Mouse (Mus musculus) forebrain, embryonic 11.5 days (tissue): ENCODE results near the gene Zfp771. TPM values are rescaled to one million over a fixed set of nuclear protein-coding genes. Genes with fewer than 3 reads are reported as not detected.

Source experiments
- ATAC-seq: fragments of 200-750 bp; cut with Nextera tagmentation; replicated peaks from 2 replicates; pipeline ENCODE4 v1.8.0; 2017; ENCODE audit warnings: moderate TSS enrichment; ENCODE audit not compliant: low FRiP score
- DNase-seq: peaks from one replicate; pipeline ENCODE4 v3.0.0-alpha.2; 2017; ENCODE audit warnings: low spot score
- H3K27ac ChIP-seq: fragments of 300-500 bp; sonication (generic); 2 replicates; pipeline ENCODE4 v1.5.1; 2014; ENCODE audit warnings: low read depth, low read length
- H3K27me3 ChIP-seq: fragments of 300-500 bp; sonication (generic); 2 replicates; pipeline ENCODE4 v1.6.1; 2014; ENCODE audit warnings: mild to moderate bottlenecking, low read length, mixed read lengths; ENCODE audit not compliant: control insufficient read depth, insufficient read depth
- H3K36me3 ChIP-seq: fragments of 300-500 bp; sonication (generic); 2 replicates; pipeline ENCODE4 v1.6.1; 2014; ENCODE audit warnings: mild to moderate bottlenecking, low read length, moderate library complexity, mixed read lengths; ENCODE audit not compliant: control insufficient read depth, insufficient read depth
- H3K4me1 ChIP-seq: fragments of 300-500 bp; sonication (generic); replicated peaks from 2 replicates; pipeline ENCODE4 v1.6.1; 2014; ENCODE audit warnings: low read length, mixed read lengths; ENCODE audit not compliant: control insufficient read depth, insufficient read depth
- H3K4me2 ChIP-seq: fragments of 300-500 bp; sonication (generic); 2 replicates; pipeline ENCODE4 v1.6.1; 2014; ENCODE audit warnings: low read depth, mild to moderate bottlenecking, low read length, moderate library complexity, mixed read lengths; ENCODE audit not compliant: severe bottlenecking
- H3K4me3 ChIP-seq: fragments of 300-500 bp; sonication (generic); 2 replicates; pipeline ENCODE4 v1.5.1; 2014; ENCODE audit warnings: low read depth, low read length
- H3K9ac ChIP-seq: fragments of 300-500 bp; sonication (generic); 2 replicates; pipeline ENCODE4 v1.6.1; 2014; ENCODE audit warnings: low read length
- H3K9me3 ChIP-seq: fragments of 300-500 bp; sonication (generic); 2 replicates; pipeline ENCODE4 v1.6.1; 2016; ENCODE audit warnings: low read length, mixed read lengths; ENCODE audit not compliant: control insufficient read depth
- WGBS: fragments of 180-500 bp; shearing (Covaris S2); extraction: QIAGEN DNeasy Blood & Tissue Kit; methylation state at CpG from one replicate; pipeline ENCODE4 v1.1.7; 2014; 5-methylcytosine and 5-hydroxymethylcytosine counted together
- polyA plus RNA-seq: library from polyadenylated mRNA; unstranded; fragments of >200 nt; fragmentation: Nextera tagmentation; extraction: Ambion mirVana; gene quantifications from 2 replicates; pipeline ENCODE4 v1.2.1, GENCODE M21; 2014

The Zfp771 gene
- polyA plus RNA-seq, 1 experiment from 2014 or later, result 62.5 TPM

DNA sequence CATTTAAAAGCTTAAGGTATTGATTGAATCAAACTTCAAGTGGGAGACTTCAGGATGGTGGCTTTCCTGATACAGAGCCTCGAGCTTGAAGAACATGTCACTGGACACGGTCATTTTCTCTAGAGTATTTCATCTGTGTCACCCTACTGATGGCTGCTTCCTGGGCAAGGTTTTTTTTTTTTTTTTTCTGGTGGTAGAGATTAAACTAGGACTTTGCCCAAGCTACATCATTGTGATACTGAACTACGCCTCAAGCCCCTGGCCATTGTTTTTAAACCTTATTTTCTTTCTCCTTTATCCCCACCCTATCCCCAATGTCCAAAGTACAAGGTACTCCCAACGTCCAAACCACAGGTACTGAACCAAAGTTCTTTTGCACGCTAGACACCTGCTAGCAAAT lies 26.6 kb downstream of the Zfp771 start:
- H3K9ac ChIP-seq, result no peak overlapping the region
- H3K4me3 ChIP-seq, result no peak overlapping the region
- H3K4me1 ChIP-seq, result peaks cover 4% of the 10 kb centered on the region; the same call in 1 of the 2 replicates
- DNase-seq (no peak), ATAC-seq (no peak)
- H3K4me2 ChIP-seq, result no peak overlapping the region
- no peaks in the 10 kb centered on the region for H3K9me3 ChIP-seq
- WGBS, result 94% methylated on average over 5 of the region's 5 CpGs
- peaks cover 8% of the 10 kb centered on the region; the same call in 1 of the 2 replicates for H3K36me3 ChIP-seq
- no peak overlapping the region for H3K27ac ChIP-seq
- no peaks in the 10 kb centered on the region for H3K27me3 ChIP-seq

DNA sequence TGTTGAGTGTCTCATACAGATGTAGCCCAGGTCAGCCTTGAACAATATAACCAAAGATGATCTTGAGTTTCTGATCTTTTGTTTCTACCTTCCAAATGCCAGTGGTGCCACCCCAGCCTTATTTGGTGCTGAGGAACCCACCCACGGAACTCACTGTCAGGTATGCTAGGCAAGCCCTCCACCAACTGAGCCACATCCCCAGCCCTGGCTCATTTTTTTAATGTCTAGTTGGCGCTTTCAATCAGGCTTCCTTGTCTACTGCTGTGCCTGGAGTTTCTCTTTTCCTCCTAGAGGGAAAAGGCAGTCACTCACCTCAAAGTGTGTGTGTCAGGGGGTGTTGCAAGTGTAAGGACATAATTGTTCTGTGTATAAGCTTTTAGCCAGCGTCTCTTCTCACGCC lies 27.0 kb downstream of the Zfp771 start:
- Histone ChIP-seq H3K9me3 (no peaks in the 10 kb centered on the region), H3K27me3 (no peaks in the 10 kb centered on the region), H3K9ac (no peak overlapping the region), H3K27ac (no peak overlapping the region), H3K4me3 (no peak overlapping the region), H3K36me3 (peaks cover 8% of the 10 kb centered on the region; the same call in 1 of the 2 replicates), H3K4me1 (peaks cover 4% of the 10 kb centered on the region; the same call in 1 of the 2 replicates), H3K4me2 (no peak overlapping the region)
- DNase-seq, result no peak
- ATAC-seq, result no peak
- WGBS, result 94% methylated on average over 4 of the region's 4 CpGs

DNA sequence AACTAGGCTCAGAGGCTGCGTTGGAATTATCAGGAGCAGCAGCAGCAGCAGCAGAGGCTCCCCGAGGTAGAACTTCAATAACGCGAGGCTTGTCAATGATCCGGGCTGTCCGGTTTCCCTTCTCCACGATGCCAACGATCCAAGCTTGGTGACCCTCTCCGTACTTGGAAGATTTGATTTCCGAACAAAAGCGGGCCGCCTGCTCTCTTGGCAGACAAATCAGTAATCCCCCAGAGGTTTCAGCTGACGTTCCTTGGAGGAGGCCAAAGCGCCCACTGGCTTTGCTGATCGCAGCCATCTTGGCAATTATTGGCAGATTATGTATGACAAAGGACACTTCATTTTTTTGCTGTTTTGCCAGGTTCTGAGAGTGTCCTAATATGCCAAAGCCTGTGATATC lies 28.5 kb downstream of the Zfp771 start:
- Histone ChIP-seq H3K4me1 (peaks cover 4% of the 10 kb centered on the region; the same call in 1 of the 2 replicates), H3K9me3 (no peaks in the 10 kb centered on the region), H3K9ac (no peak overlapping the region), H3K4me3 (no peak overlapping the region), H3K27me3 (no peaks in the 10 kb centered on the region), H3K27ac (no peak overlapping the region), H3K4me2 (no peak overlapping the region), H3K36me3 (peaks cover 8% of the 10 kb centered on the region; the same call in 1 of the 2 replicates)
- 97% methylated on average over 15 of the region's 15 CpGs for WGBS
- no peak for DNase-seq
- ATAC-seq, result no peak

DNA sequence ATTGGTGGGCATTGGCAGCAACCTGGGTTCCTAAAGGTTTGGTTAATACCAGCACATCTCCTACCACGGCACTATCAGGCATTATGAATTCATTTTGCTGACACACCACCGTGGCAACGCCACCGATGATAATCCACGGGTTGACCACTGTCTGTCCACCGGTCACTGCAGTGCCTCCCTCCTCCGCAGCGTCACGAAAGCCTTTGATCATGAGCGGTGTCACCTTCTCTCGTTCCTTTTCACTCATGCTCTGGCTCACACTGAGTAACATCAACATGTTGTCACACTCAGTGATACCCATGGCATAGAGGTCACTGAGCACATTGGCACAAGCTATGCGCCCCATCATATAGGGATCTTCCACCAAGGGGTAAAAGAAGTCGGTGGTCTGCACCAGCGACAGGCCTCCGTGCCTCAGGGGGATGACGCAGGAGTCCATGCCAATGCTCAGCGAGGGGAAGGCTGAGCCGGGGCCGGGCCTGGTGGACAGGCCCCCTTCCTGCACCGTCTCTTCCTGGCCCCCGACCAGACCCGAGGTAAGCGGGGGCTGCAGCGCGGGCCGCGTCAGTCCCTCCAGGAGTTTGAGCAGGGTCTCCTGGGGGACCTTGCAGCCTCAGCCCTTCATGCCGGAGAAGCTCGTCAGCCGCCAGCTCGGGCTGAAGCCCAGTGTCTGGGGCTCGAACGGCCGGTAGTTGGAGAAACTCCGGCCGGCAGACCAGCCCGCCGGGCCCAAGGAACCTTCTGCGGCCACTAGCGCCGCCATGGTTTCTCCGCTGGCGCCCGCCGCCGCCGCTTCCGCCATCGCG lies 29.2 kb downstream of the Zfp771 start:
- DNase-seq, result no peak
- H3K9me3 ChIP-seq, result no peaks in the 10 kb centered on the region
- H3K27me3 ChIP-seq, result no peaks in the 10 kb centered on the region

DNA sequence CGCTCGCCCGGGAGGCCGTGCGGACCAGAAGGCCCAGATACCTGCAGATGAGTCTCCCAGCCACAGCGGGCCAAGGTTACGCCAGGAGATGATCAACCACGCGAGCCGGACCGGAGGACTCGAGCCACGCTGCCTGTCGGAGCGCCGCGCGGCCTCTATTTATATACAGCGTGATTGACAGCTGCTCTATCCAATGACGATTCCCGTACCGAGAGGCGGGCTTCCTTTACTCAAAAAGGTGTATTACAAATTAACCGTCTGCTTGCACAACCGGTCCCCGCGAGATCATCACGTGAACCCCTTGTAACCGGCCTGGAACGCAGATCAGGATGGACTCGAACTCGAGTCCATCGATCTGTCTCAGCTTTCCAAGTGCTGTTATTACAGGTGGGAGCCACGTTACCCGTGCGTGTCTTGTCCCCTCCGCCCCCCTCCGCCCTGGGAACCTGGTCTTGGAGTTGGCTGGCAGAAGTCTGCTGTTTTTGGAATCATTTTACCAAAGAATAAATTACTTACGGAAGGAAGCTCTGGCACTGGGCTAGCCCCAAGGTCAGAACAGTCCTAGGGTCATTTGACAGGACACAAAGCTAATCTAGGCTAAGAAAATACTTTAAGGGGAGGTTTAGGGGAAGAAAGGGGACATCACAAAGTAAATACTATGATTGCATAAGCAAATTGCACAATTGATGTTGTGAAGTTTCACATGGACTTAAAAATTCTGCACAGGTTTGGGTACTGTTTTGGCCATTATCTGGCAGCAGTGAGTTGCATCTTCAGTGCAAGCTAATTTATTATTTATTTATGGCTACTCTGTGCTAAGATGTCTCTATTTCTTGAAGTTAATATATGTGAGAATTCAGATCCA lies 30.1 kb downstream of the Zfp771 start, which contains the start of gene Sephs2:
Gene Sephs2 (minus strand): TSS at position 131 of the 865 bp plus-strand sequence.
- ATAC-seq, result peak; percentile 92
- Histone ChIP-seq H3K27me3 (no peaks in the 10 kb centered on the region), H3K9ac (peak within 1 kb of the TSS; percentile 93), H3K27ac (peak within 1 kb of the TSS; percentile 62), H3K4me3 (peak within 1 kb of the TSS; percentile 89), H3K4me1 (peaks cover 4% of the 10 kb centered on the region; the same call in 1 of the 2 replicates), H3K9me3 (no peaks in the 10 kb centered on the region), H3K36me3 (peaks cover 8% of the 10 kb centered on the region; the same call in 1 of the 2 replicates), H3K4me2 (peak within 1 kb of the TSS; percentile 98)
- DNase-seq, result peak; percentile 93
- 4% methylated on average over 39 of the region's 39 CpGs for WGBS

More for the DNA sequence above, 29.2 kb downstream of the Zfp771 start:
- peaks cover 8% of the 10 kb centered on the region; the same call in 1 of the 2 replicates for H3K36me3 ChIP-seq
- peak overlapping the region; percentile 93 for H3K9ac ChIP-seq
- 21% methylated on average over 45 of the region's 50 CpGs for WGBS
- H3K27ac ChIP-seq, result peak overlapping the region; percentile 62
- H3K4me3 ChIP-seq, result peak overlapping the region; percentile 89
- ATAC-seq, result peak; percentile 69
- H3K4me1 ChIP-seq, result peaks cover 4% of the 10 kb centered on the region; the same call in 1 of the 2 replicates
- H3K4me2 ChIP-seq, result peak overlapping the region; percentile 98

DNA sequence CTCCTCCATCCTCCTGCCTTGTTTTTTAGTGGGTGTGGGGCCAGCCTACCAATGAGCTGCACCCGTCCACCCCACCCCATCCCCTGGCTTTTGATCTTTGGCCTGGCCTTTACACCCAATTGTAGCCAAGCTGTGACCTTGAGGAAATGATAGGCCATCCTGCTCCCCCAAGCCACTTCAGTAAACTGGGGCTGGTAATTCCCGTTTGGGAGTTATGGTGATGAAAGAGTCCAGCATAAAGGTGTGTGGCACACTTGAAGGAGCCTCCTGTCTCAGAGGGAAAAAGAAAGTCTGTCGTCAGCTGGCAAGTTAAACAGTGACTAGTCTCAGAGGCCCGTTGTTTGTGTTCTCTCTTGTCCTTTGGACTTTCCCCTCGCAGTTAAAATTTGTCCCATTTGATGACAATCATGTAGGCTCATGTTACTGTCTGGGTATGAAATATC lies 32.5 kb downstream of the Zfp771 start:
- 87% methylated on average over 5 of the region's 5 CpGs for WGBS
- no peak for DNase-seq

DNA sequence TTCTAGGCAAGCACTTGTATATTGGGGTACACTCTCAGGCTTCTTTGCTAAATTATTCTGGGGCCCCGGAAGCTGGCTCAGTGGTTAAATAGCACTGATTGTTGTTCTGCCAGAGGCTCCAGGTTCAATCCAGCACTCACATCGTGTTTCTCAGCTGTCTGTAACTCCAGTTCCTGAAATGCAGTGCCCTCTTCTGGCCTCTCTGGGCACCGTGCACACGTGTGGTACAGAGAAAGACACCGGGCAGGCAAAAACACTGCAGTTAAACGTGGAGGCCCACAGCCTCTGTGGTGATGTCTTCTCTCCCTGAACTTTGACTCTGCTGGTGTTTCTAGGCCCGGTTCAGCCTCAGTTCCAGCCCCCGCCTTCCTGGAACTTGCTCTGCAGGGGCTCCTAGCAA lies 34.2 kb downstream of the Zfp771 start:
- no peak overlapping the region for H3K4me3 ChIP-seq
- H3K27ac ChIP-seq, result no peak overlapping the region
- 24% methylated on average over 8 of the region's 8 CpGs for WGBS
- no peaks in the 10 kb centered on the region for H3K4me1 ChIP-seq
- H3K36me3 ChIP-seq, result no peaks in the 10 kb centered on the region
- H3K9ac ChIP-seq, result no peak overlapping the region
- DNase-seq, result peak; percentile 71
- no peaks in the 10 kb centered on the region for H3K9me3 ChIP-seq
- H3K4me2 ChIP-seq, result no peak overlapping the region
- ATAC-seq, result no peak
- no peaks in the 10 kb centered on the region for H3K27me3 ChIP-seq

More for the DNA sequence above, 32.5 kb downstream of the Zfp771 start:
- H3K27ac ChIP-seq, result no peak overlapping the region
- H3K27me3 ChIP-seq, result no peaks in the 10 kb centered on the region
- H3K36me3 ChIP-seq, result peaks cover under 1% of the 10 kb centered on the region; the same call in 1 of the 2 replicates
- H3K4me1 ChIP-seq, result peaks cover 4% of the 10 kb centered on the region; the same call in 1 of the 2 replicates
- H3K9ac ChIP-seq, result no peak overlapping the region
- no peak overlapping the region for H3K4me3 ChIP-seq
- H3K4me2 ChIP-seq, result no peak overlapping the region
- no peak for ATAC-seq
- H3K9me3 ChIP-seq, result no peaks in the 10 kb centered on the region

DNA sequence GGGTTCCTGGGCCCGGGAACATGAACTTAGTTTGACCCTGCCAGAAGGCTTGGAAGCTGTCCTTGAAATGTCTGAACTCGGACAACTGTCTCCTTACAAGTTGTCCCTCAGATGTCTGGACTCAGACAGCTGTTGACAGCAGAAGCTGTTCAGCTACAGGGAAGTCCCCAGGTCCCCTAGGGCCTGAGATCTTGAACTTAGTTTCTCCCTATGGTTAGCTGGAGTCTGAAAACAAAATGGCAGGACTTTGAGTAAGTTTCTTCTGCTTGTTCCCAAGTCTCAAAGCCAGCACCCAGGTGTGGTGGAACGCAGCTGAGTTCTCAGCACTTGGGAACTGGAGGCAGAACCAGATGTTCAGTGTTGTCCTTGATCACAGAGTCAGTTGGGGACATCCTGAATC lies 36.0 kb downstream of the Zfp771 start:
- Histone ChIP-seq H3K4me3 (no peak overlapping the region), H3K9me3 (no peaks in the 10 kb centered on the region), H3K27ac (no peak overlapping the region), H3K36me3 (no peaks in the 10 kb centered on the region), H3K9ac (no peak overlapping the region), H3K4me2 (no peak overlapping the region), H3K27me3 (no peaks in the 10 kb centered on the region), H3K4me1 (no peaks in the 10 kb centered on the region)
- WGBS, result 78% methylated on average over 3 of the region's 3 CpGs
- no peak for ATAC-seq
- DNase-seq, result no peak
